Mouse (Mus musculus): ENCODE measurements around the gene Magt1.
"Not testable (repeated sequence)": the region's sequence is repeated elsewhere in the genome, so short reads cannot be mapped to it uniquely, and the experiment has no call there.

Gene Magt1

GRCm38 (mm10) chrX:105946357-105946756, 65.3 kb downstream of the Magt1 start:
- no peak for DNase-seq (ENCODE audit: low spot score)

DNA sequence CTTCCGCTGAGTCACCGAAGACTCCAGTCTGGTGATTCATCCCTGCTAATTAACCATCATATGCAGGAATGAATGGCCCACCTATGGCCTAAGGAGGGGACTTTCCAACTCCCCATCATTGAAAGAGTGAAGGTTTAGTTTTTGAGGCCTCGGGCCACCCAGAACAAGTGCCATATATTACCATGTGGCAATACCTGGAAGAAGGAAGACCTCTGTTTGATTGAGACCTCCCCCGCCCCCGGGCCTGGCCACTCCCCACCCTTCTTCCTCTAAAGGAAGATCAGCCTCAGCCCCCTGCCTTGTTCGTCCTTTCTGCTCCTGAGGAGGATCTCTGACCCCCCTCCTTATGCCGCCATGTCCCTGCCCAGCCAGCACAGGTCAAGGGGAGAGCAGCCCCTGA, 72.5 kb downstream of the Magt1 start:
- no peak for DNase-seq (ENCODE audit: low spot score)

- no peak for DNase-seq (ENCODE audit: low spot score)
Measured at GRCm38 (mm10) chrX:105937736-105938135, 74.0 kb downstream of the Magt1 start.

DNA sequence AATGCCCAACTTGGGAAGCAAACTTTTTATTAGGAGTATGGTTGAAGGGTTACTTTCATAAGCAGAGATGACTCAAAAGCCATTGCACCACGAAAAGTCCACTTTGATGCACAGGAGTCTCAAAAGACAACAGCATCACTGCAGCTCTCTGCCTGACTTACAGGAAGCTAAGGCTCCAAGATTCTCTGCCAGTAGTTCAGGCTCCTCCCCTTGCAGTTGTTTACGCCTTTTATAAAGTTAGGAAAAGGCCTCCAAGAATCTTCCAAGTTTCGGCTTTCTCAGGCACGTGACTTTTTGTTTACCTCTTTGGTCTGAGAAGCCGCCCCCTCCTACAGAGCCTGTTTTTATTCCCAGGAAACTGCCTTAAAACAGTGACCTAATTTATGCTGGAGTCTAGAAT, 77.4 kb downstream of the Magt1 start:
- no peak for DNase-seq (ENCODE audit: low spot score)

DNA sequence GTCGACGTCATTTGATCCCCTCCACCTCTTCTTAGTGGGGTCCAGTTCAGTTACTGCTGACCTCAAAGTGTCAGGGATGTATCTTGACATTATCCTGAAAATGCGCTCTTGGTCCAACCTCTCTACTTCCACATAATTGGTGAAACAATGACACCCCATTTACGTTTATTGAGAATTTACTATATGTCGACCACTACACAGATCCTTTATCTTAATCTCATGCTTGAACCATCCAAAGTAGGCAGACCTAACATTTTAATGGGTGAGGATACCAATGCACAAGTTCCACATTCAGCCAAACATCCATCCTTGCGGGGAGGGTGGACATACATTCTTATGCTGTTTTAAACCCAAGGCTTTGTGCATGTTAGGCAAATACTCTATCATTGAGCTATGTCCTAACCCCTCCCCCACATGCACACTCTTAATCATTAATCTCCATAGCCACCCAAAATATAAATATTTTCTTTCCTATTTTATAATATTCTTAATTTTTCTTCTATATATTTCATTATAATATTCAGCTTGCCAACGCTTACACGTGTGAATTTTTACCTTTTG, 82.1 kb downstream of the Magt1 start:
- no peak for DNase-seq (ENCODE audit: low spot score)

GRCm38 (mm10) chrX:105928861-105929477, 82.7 kb downstream of the Magt1 start, which contains the start of gene Atrx:
Gene Atrx (minus strand): TSS chrX:105929403.
- DNase-seq (ENCODE audit: low spot score), result peak; percentile 45

DNA sequence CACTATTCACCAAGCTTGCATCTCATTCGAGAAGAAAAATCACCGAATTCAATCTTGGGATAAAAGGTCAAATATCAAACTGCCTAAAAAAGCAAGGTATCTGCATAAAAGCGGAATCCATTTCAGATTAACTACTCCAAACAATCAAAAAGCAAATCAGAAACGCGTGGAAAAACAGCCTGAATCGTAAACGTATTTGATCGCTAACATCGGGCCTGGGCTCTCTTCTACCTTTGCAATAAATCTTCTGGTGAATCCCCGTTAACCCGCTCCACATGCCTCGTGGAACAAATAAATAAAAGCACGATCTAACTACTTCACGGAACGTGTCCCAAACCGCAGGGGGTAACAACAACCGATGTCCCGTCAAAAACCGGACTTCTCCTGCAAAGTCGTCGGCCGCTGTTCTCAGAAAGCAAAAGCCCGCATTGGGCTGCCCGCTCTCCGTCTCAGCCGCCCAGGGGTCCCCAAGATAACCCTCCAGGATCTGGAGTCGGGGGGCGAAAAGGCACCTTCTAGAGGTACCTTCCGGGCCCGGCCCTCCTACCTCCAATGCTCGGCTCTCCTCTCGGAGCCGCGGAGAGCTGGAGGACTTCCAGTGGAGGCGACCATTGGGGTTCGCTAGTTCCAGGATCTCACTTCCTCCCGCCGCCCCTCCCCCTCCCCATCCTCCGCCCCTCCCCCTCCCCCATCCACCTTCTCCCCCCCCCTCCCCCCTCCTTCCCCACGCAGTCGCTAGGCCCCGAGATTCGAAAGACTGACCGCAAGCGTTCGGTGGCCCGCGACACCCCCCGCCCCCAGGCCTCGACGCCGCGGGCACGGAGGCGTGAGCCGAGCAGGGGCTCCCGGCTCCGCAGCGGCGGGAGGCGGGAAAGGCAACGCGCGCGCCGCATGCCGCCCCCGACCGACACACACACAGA, 83.5 kb downstream of the Magt1 start:
- peak; percentile 12 for DNase-seq (ENCODE audit: low spot score)

DNA sequence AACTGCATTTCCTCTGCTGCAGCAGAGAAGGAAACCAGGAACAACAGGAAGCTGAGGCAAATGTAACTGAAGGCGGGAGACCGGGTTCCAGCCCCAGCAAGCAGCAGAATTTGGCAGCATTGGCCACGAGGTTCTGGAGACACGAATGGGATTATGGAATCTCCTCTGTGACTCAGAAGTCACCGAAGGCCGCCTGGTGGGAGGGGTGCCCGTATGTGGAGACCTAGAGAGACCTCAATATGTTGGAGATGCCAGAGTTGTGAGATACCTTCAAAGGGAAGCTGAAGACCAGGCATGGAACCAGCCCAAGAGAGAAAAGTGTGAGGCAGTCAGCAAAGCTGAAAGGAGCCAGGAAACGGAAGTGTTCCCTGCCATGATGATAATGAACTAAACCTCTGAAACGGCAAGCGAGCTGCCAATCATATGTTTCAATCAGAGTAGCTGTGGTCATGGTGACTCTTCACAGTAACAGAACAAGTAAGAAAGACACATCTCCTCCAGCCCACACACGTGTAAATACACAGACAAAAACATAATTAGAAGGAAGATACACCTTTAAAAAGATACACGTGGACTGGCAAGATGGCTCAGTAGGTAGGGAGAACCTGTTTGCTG, 85.5 kb downstream of the Magt1 start:
- no peak for DNase-seq (ENCODE audit: low spot score)

DNA sequence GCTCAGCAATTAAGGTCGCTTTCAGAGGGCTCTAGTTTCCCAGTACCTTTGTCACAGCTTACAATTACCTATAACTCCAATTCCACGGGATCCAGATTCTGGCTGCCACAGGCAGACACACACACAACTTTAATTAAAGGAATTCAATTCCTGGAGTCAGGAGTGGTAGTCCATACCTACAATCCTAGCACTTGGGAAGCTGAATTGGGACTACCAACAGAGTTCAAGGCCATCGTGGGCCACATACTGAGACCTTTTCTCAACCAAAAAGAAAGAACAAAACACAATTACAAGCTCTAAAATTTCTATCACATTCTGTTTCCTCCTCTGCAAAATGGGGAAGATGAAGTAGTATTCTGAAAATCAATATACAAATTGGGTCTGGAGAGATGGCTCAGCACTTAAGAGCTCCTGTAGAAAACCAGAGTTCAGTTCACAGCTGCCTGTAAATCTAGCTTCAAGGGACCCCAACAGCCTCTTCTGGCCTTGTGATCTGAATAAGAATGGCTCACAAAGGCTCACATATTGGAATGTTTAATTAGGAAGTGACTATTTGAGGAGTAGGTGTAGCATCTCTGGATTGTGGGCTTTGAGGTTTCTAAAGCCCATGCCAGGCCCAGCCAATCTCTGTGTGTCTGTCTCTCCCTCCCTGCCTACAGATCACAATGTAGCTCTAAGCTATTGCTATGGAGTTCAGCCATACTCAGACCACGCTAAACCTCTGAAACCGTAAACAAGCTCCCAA, 87.2 kb downstream of the Magt1 start:
- no peak for DNase-seq (ENCODE audit: low spot score)

DNA sequence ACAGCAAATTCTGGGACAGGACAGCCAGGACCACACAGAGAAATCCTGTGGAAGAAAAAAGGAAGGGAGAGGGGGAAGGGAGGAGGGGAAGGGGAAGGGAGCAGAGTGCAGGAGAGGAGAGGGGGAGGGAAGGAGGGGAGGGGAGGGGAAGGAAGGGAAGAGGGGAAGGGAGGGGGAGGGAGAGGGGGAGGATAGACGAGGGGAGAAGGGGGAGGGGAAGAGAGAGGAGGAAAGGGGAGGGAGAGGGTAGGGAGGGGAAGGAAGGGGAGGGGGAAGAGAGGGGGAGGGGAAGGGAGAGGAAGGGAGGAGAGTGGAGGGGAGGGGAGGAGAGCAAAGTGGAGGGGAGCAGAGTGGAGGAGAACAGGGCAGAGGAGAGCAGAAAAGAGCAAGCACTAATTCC, 87.8 kb downstream of the Magt1 start:
- DNase-seq (ENCODE audit: low spot score), result no peak

- DNase-seq (ENCODE audit: low spot score), result not testable (repeated sequence)
Measured at GRCm38 (mm10) chrX:105922986-105923385, 88.7 kb downstream of the Magt1 start.

GRCm38 (mm10) chrX:105921421-105921820, 90.3 kb downstream of the Magt1 start:
- DNase-seq (ENCODE audit: low spot score), result peak; percentile 11
